Mouse (Mus musculus): ENCODE measurements around the gene Cd47.

Cd47 gene

GRCm38 (mm10) chr16:49781556-49782156, 18.7 kb upstream of the Cd47 start:
- no peak for TF ChIP-seq CTCF (conservative IDR thresholded peaks at IDR 0.05; ENCODE audit: low read length)
- no peak for TF ChIP-seq NANOG (IDR thresholded peaks at IDR 0.05; ENCODE audit: borderline replicate concordance, low read length)
- TF ChIP-seq POU5F1 (IDR thresholded peaks at IDR 0.05; ENCODE audit: borderline replicate concordance, low read length) = no peak
- Histone ChIP-seq H3K36me3 (ENCODE audit: insufficient read depth, low read length) (no peaks in the 10 kb centered on the region), H3K4me1 (replicated peaks; ENCODE audit: low read depth, low read length) (no peaks in the 10 kb centered on the region), H3K27me3 (ENCODE audit: insufficient read depth, low read length) (no peaks in the 10 kb centered on the region), H3K9me3 (ENCODE audit: low read length) (no peaks in the 10 kb centered on the region), H3K4me3 (replicated peaks; ENCODE audit: low read length) (no peak overlapping the region)

- Histone ChIP-seq H3K9me3 (ENCODE audit: low read length) (no peaks in the 10 kb centered on the region), H3K27me3 (ENCODE audit: insufficient read depth, low read length) (no peaks in the 10 kb centered on the region), H3K36me3 (ENCODE audit: insufficient read depth, low read length) (no peaks in the 10 kb centered on the region), H3K4me1 (replicated peaks; ENCODE audit: low read depth, low read length) (no peaks in the 10 kb centered on the region), H3K4me3 (replicated peaks; ENCODE audit: low read length) (no peak overlapping the region)
- TF ChIP-seq NANOG (IDR thresholded peaks at IDR 0.05; ENCODE audit: borderline replicate concordance, low read length) (no peak), POU5F1 (IDR thresholded peaks at IDR 0.05; ENCODE audit: borderline replicate concordance, low read length) (no peak), CTCF (conservative IDR thresholded peaks at IDR 0.05; ENCODE audit: low read length) (no peak)
Observed at GRCm38 (mm10) chr16:49783369-49783768, 17.0 kb upstream of the Cd47 start.

GRCm38 (mm10) chr16:49786116-49786515, 14.2 kb upstream of the Cd47 start:
- Histone ChIP-seq H3K27me3 (ENCODE audit: insufficient read depth, low read length) (no peaks in the 10 kb centered on the region), H3K4me3 (replicated peaks; ENCODE audit: low read length) (no peak overlapping the region), H3K4me1 (replicated peaks; ENCODE audit: low read depth, low read length) (peaks cover 5% of the 10 kb centered on the region; the same call in 1 of the 2 replicates), H3K36me3 (ENCODE audit: insufficient read depth, low read length) (no peaks in the 10 kb centered on the region), H3K9me3 (ENCODE audit: low read length) (no peaks in the 10 kb centered on the region)
- TF ChIP-seq CTCF (conservative IDR thresholded peaks at IDR 0.05; ENCODE audit: low read length) = no peak
- no peak for TF ChIP-seq POU5F1 (IDR thresholded peaks at IDR 0.05; ENCODE audit: borderline replicate concordance, low read length)
- TF ChIP-seq NANOG (IDR thresholded peaks at IDR 0.05; ENCODE audit: borderline replicate concordance, low read length) = no peak

GRCm38 (mm10) chr16:49787714-49788113, 12.6 kb upstream of the Cd47 start:
- Histone ChIP-seq H3K4me1 (replicated peaks; ENCODE audit: low read depth, low read length) (peaks cover 12% of the 10 kb centered on the region), H3K36me3 (ENCODE audit: insufficient read depth, low read length) (no peaks in the 10 kb centered on the region), H3K9me3 (ENCODE audit: low read length) (no peaks in the 10 kb centered on the region), H3K4me3 (replicated peaks; ENCODE audit: low read length) (no peak overlapping the region), H3K27me3 (ENCODE audit: insufficient read depth, low read length) (no peaks in the 10 kb centered on the region)
- TF ChIP-seq POU5F1 (IDR thresholded peaks at IDR 0.05; ENCODE audit: borderline replicate concordance, low read length) = no peak
- no peak for TF ChIP-seq CTCF (conservative IDR thresholded peaks at IDR 0.05; ENCODE audit: low read length)
- TF ChIP-seq NANOG (IDR thresholded peaks at IDR 0.05; ENCODE audit: borderline replicate concordance, low read length) = no peak

GRCm38 (mm10) chr16:49790575-49791465, 9.5 kb upstream of the Cd47 start:
- Histone ChIP-seq H3K4me1 (replicated peaks; ENCODE audit: low read depth, low read length) (peaks cover 27% of the 10 kb centered on the region), H3K4me3 (replicated peaks; ENCODE audit: low read length) (no peak overlapping the region)
- TF ChIP-seq CTCF (conservative IDR thresholded peaks at IDR 0.05; ENCODE audit: low read length) (no peak), NANOG (IDR thresholded peaks at IDR 0.05; ENCODE audit: borderline replicate concordance, low read length) (no peak), POU5F1 (IDR thresholded peaks at IDR 0.05; ENCODE audit: borderline replicate concordance, low read length) (no peak)

DNA sequence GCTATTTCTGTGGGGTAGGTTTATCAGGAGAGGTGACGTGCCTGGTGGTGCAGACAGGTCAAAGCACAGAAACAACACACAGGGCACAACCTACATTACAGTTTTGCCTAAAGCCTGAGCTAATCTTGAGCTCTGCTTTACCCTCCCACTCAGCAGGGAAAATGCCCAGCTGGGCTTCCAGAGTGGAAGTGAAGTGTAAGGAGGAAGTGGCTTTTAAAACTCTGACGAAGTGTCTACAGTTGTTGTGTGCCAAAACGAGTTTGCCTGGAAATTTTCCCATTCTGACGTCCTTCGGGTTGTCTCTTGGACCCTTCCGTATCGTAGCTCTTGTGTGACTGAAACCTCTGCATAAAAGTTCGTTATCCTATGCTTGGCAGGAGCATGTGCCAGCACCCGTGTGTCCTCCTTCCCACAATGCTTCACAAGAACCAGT, 7.9 kb upstream of the Cd47 start:
- no peaks in the 10 kb centered on the region for H3K9me3 ChIP-seq (ENCODE audit: low read length)
- peaks cover 4% of the 10 kb centered on the region; the same call in 1 of the 2 replicates for H3K27me3 ChIP-seq (ENCODE audit: insufficient read depth, low read length)
- H3K4me3 ChIP-seq (replicated peaks; ENCODE audit: low read length) = no peak overlapping the region
- TF ChIP-seq CTCF (conservative IDR thresholded peaks at IDR 0.05; ENCODE audit: low read length) = no peak
- no peaks in the 10 kb centered on the region for H3K36me3 ChIP-seq (ENCODE audit: insufficient read depth, low read length)
- H3K4me1 ChIP-seq (replicated peaks; ENCODE audit: low read depth, low read length) = peaks cover 38% of the 10 kb centered on the region

More at GRCm38 (mm10) chr16:49790575-49791465, 9.5 kb upstream of the Cd47 start:
- Histone ChIP-seq H3K27me3 (ENCODE audit: insufficient read depth, low read length) (no peaks in the 10 kb centered on the region), H3K36me3 (ENCODE audit: insufficient read depth, low read length) (no peaks in the 10 kb centered on the region), H3K9me3 (ENCODE audit: low read length) (no peaks in the 10 kb centered on the region)

GRCm38 (mm10) chr16:49793596-49793995, 6.7 kb upstream of the Cd47 start:
- Histone ChIP-seq H3K27me3 (ENCODE audit: insufficient read depth, low read length) (peaks cover 10% of the 10 kb centered on the region; the same call in 1 of the 2 replicates), H3K36me3 (ENCODE audit: insufficient read depth, low read length) (no peaks in the 10 kb centered on the region), H3K4me3 (replicated peaks; ENCODE audit: low read length) (no peak overlapping the region), H3K9me3 (ENCODE audit: low read length) (no peaks in the 10 kb centered on the region), H3K4me1 (replicated peaks; ENCODE audit: low read depth, low read length) (peaks cover 38% of the 10 kb centered on the region)
- no peak for TF ChIP-seq NANOG (IDR thresholded peaks at IDR 0.05; ENCODE audit: borderline replicate concordance, low read length)
- TF ChIP-seq POU5F1 (IDR thresholded peaks at IDR 0.05; ENCODE audit: borderline replicate concordance, low read length) = no peak
- no peak for TF ChIP-seq CTCF (conservative IDR thresholded peaks at IDR 0.05; ENCODE audit: low read length)

- Histone ChIP-seq H3K36me3 (ENCODE audit: insufficient read depth, low read length) (no peaks in the 10 kb centered on the region), H3K9me3 (ENCODE audit: low read length) (no peaks in the 10 kb centered on the region), H3K4me1 (replicated peaks; ENCODE audit: low read depth, low read length) (peaks cover 34% of the 10 kb centered on the region), H3K4me3 (replicated peaks; ENCODE audit: low read length) (no peak overlapping the region), H3K27me3 (ENCODE audit: insufficient read depth, low read length) (peaks cover 25% of the 10 kb centered on the region)
- no peak for TF ChIP-seq POU5F1 (IDR thresholded peaks at IDR 0.05; ENCODE audit: borderline replicate concordance, low read length)
- no peak for TF ChIP-seq NANOG (IDR thresholded peaks at IDR 0.05; ENCODE audit: borderline replicate concordance, low read length)
- no peak for TF ChIP-seq CTCF (conservative IDR thresholded peaks at IDR 0.05; ENCODE audit: low read length)
Observed at GRCm38 (mm10) chr16:49796271-49796670, 4.1 kb upstream of the Cd47 start.

Measured in E14TG2a.4 (cell line).